In the genomic region with DNA sequence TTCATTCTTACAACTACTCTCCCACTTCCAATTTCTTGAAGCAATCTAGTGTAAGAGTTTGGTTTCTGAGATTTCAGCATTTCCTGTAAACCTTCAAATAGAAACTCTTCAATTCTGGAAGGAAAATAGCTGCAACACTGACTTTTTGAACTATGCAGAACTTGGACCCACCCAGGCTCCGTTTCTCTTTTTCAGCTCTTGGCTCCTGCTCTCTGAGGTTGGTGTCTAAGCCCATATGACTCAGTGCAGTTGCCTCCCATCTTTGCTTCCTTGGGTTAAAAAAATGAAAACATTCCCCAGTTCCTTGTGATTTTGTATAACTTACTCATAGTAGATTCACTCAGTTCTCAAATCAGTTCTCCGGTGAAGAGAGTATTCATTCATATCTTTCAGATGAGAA, we compare ENCODE assay signal across 23 mouse cellular contexts. TPM values are rescaled to one million over a fixed set of nuclear protein-coding genes. Genes with fewer than 3 reads are reported as not detected.
"Had no signal": no experiment of that assay in that cellular context is flagged by ENCODE, and none has a peak within 500 bp of the region (broad histone marks: within the 10 kb centered on the region; RNA-seq: fewer than 3 reads in every experiment).

No protein-coding gene starts in this region.

- H3K27ac ChIP-seq: kidney, embryonic 15.5 days; limb, embryonic 12.5 days; limb, embryonic 15.5 days; liver, embryonic 13.5 days; macrophage; midbrain, embryonic 12.5 days; midbrain, embryonic 15.5 days; neural tube, embryonic 12.5 days; neural tube, embryonic 15.5 days had no signal

- H3K4me3 ChIP-seq: kidney, embryonic 15.5 days; limb, embryonic 12.5 days; limb, embryonic 15.5 days; liver, embryonic 13.5 days; midbrain, embryonic 12.5 days; midbrain, embryonic 15.5 days; neural tube, embryonic 12.5 days; neural tube, embryonic 15.5 days had no signal

- H3K4me1 ChIP-seq: kidney, embryonic 15.5 days; limb, embryonic 12.5 days; limb, embryonic 15.5 days; liver, embryonic 13.5 days; midbrain, embryonic 12.5 days; midbrain, embryonic 15.5 days; neural tube, embryonic 12.5 days; neural tube, embryonic 15.5 days had no signal

- DNase-seq: kidney, adult 11 months; kidney, adult 8-10 months; kidney, postnatal 14 days; kidney, postnatal 4 days; left cerebral cortex, postnatal 4 days; liver, embryonic 13.5 days; lung, embryonic 14.5 days; lung, postnatal 10 days; right cerebral cortex, adult 18-20 months; right cerebral cortex, postnatal 14 days; thymus, adult 18-20 months; thymus, postnatal 36 days had no signal

RNA-seq across cellular contexts. Expression of gene Timd4, which starts 6.2 kb away (rescaled TPM):
- total RNA-seq: layer of hippocampus, adult 18-20 months; layer of hippocampus, postnatal 14 days; left cerebral cortex, postnatal 14 days; left cerebral cortex, postnatal 4 days had no signal
- polyA plus RNA-seq: limb, embryonic 12.5 days; neural tube, embryonic 12.5 days; neural tube, embryonic 15.5 days had no signal
